ENCODE assay signal across 8 mouse cellular contexts in the genomic region with DNA sequence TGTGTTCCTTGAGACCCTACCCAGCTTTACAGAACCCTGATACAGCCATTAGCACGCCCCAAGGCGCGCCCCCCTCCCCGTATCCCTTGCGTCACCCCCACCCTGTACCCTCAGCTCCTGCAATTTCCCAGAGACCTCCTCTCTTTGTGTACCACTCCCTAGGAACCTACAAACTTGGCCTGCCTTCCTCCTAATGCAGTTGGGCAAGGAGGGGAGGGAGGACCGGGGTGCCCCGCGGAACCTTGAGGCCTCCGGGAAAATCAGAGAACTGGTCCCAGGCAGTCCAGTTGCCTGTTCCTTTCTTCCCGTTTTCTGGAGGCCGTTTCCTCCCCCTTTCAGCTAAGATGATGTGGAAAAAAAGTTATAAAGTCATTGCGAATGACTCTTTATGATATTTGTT. TPM values are rescaled to one million over a fixed set of nuclear protein-coding genes. Genes with fewer than 3 reads are reported as not detected.
A peak's percentile ranks its signal among the peaks of the same experiment; 100 is the strongest.
DNase-seq lines count a peak whose midpoint lies in the region; ATAC-seq lines count a peak whose summit lies in the region.

No protein-coding gene starts in this region.

- peak overlapping the region; percentile 94 for H3K9ac ChIP-seq in heart, embryonic 12.5 days
- peak overlapping the region; percentile 85 for H3K9ac ChIP-seq in forebrain, embryonic 13.5 days
- peak overlapping the region; percentile 89 for H3K9ac ChIP-seq in limb, embryonic 13.5 days
- H3K9ac ChIP-seq in stomach, embryonic 16.5 days (ENCODE audit: low read length), result peak overlapping the region; percentile 96

- peak overlapping the region; percentile 85 for H3K4me3 ChIP-seq in heart, embryonic 12.5 days
- H3K4me3 ChIP-seq in forebrain, embryonic 13.5 days, result peak overlapping the region; percentile 74
- H3K4me3 ChIP-seq in limb, embryonic 13.5 days, result peak overlapping the region; percentile 75
- H3K4me3 ChIP-seq in stomach, embryonic 16.5 days (replicated peaks; ENCODE audit: low read length), result peak overlapping the region; percentile 75

- 11% methylated on average over 12 of the region's 12 CpGs for WGBS in heart, embryonic 12.5 days
- WGBS in forebrain, embryonic 13.5 days, result 8% methylated on average over 12 of the region's 12 CpGs
- WGBS in limb, embryonic 13.5 days, result 9% methylated on average over 12 of the region's 12 CpGs
- 11% methylated on average over 12 of the region's 12 CpGs for WGBS in stomach, embryonic 16.5 days

- H3K27ac ChIP-seq in heart, embryonic 12.5 days (ENCODE audit: poor library complexity, severe bottlenecking), result no peak overlapping the region
- no peak overlapping the region for H3K27ac ChIP-seq in forebrain, embryonic 13.5 days
- no peak overlapping the region for H3K27ac ChIP-seq in limb, embryonic 13.5 days
- no peak overlapping the region for H3K27ac ChIP-seq in stomach, embryonic 16.5 days (ENCODE audit: low read length)

- peak overlapping the region; percentile 94 for H3K4me2 ChIP-seq in heart, embryonic 12.5 days
- H3K4me2 ChIP-seq in forebrain, embryonic 13.5 days, result peak overlapping the region; percentile 94
- H3K4me2 ChIP-seq in limb, embryonic 13.5 days (replicated peaks), result peak overlapping the region; percentile 95
- H3K4me2 ChIP-seq in stomach, embryonic 16.5 days (ENCODE audit: low read depth, low read length), result peak overlapping the region; percentile 97

- no peaks in the 10 kb centered on the region for H3K36me3 ChIP-seq in heart, embryonic 12.5 days
- no peaks in the 10 kb centered on the region for H3K36me3 ChIP-seq in forebrain, embryonic 13.5 days (ENCODE audit: poor library complexity, severe bottlenecking)
- no peaks in the 10 kb centered on the region for H3K36me3 ChIP-seq in limb, embryonic 13.5 days
- H3K36me3 ChIP-seq in stomach, embryonic 16.5 days (ENCODE audit: control insufficient read depth, insufficient read depth, low read length), result no peaks in the 10 kb centered on the region

- no peaks in the 10 kb centered on the region for H3K9me3 ChIP-seq in heart, embryonic 12.5 days (replicated peaks)
- no peaks in the 10 kb centered on the region for H3K9me3 ChIP-seq in forebrain, embryonic 13.5 days (replicated peaks)
- H3K9me3 ChIP-seq in limb, embryonic 13.5 days, result no peaks in the 10 kb centered on the region
- H3K9me3 ChIP-seq in stomach, embryonic 16.5 days (replicated peaks; ENCODE audit: control insufficient read depth, low read length), result no peaks in the 10 kb centered on the region

- no peak for ATAC-seq in heart, embryonic 12.5 days (ENCODE audit: insufficient number of reproducible peaks, low FRiP score)
- peak; percentile 19; the same call in 1 of the 2 replicates for ATAC-seq in forebrain, embryonic 13.5 days
- ATAC-seq in limb, embryonic 13.5 days (ENCODE audit: low FRiP score, low read depth), result no peak
- no peak for ATAC-seq in stomach, embryonic 16.5 days (ENCODE audit: insufficient read depth, low FRiP score)

- H3K27me3 ChIP-seq in heart, embryonic 12.5 days (replicated peaks), result no peaks in the 10 kb centered on the region; the same call in 1 of the 2 replicates
- H3K27me3 ChIP-seq in forebrain, embryonic 13.5 days, result no peaks in the 10 kb centered on the region
- H3K27me3 ChIP-seq in limb, embryonic 13.5 days, result 0 out of 2 replicates have a peak, but pooled peaks cover 3% of the 10 kb centered on the region
- H3K27me3 ChIP-seq in stomach, embryonic 16.5 days (ENCODE audit: control insufficient read depth, insufficient read depth, low read length), result no peaks in the 10 kb centered on the region

- DNase-seq in heart, postnatal 4 days, result no peak
- DNase-seq in adrenal gland, postnatal 10 days, result peak; percentile 51
- no peak for DNase-seq in natural killer cell, adult 2 months (ENCODE audit: low spot score in 2 of 2)
- DNase-seq in layer of hippocampus, adult 11-12 months (ENCODE audit: low spot score), result no peak

- H3K4me1 ChIP-seq in heart, embryonic 12.5 days (replicated peaks), result peaks cover 9% of the 10 kb centered on the region
- H3K4me1 ChIP-seq in forebrain, embryonic 13.5 days, result peaks cover 10% of the 10 kb centered on the region
- H3K4me1 ChIP-seq in limb, embryonic 13.5 days, result peaks cover 31% of the 10 kb centered on the region
- H3K4me1 ChIP-seq in stomach, embryonic 16.5 days (ENCODE audit: control insufficient read depth, insufficient read depth, low read length), result peaks cover 9% of the 10 kb centered on the region; the same call in 1 of the 2 replicates

RNA-seq across cellular contexts. Expression of a gene that starts 1.3 kb away (rescaled TPM):
- polyA plus RNA-seq in heart, embryonic 12.5 days (2016; fragmentation: Nextera tagmentation; extraction: Ambion mirVana), result 12.0 and 13.9 TPM in 2 replicates
- 10 to 100 TPM; 13.0 to 14.0 TPM for total RNA-seq in heart, postnatal 4 days (2021)
- 10 to 100 TPM; 16.6 to 18.1 TPM for total RNA-seq in adrenal gland, postnatal 10 days (2021)
- polyA plus RNA-seq in forebrain, embryonic 13.5 days (2015; fragmentation: Nextera tagmentation; extraction: Ambion mirVana), result 12.4 and 12.8 TPM in 2 replicates
- 15.6 and 15.7 TPM in 2 replicates for polyA plus RNA-seq in limb, embryonic 13.5 days (2015; fragmentation: Nextera tagmentation; extraction: Ambion mirVana)
- 10.8 and 11.5 TPM in 2 replicates for polyA plus RNA-seq in stomach, embryonic 16.5 days (2015; fragmentation: Nextera tagmentation; extraction: Ambion mirVana)

RNA-seq across cellular contexts. Expression of a gene that starts 43.2 kb away (rescaled TPM):
- polyA plus RNA-seq in heart, embryonic 12.5 days (2016; fragmentation: Nextera tagmentation; extraction: Ambion mirVana), result 42.4 and 43.6 TPM in 2 replicates
- total RNA-seq in heart, postnatal 4 days (2021), result 10 to 100 TPM; 16.7 to 19.0 TPM
- total RNA-seq in adrenal gland, postnatal 10 days (2021), result 10 to 100 TPM; 30.1 to 35.3 TPM
- 108 and 109 TPM in 2 replicates for polyA plus RNA-seq in forebrain, embryonic 13.5 days (2015; fragmentation: Nextera tagmentation; extraction: Ambion mirVana)
- 57.9 and 72.5 TPM in 2 replicates for polyA plus RNA-seq in limb, embryonic 13.5 days (2015; fragmentation: Nextera tagmentation; extraction: Ambion mirVana)
- polyA plus RNA-seq in stomach, embryonic 16.5 days (2015; fragmentation: Nextera tagmentation; extraction: Ambion mirVana), result 49.5 and 51.4 TPM in 2 replicates
